Mouse (Mus musculus) forebrain, embryonic 12.5 days (tissue): ENCODE data around the gene Gpd2. TPM values are rescaled to one million over a fixed set of nuclear protein-coding genes. Genes with fewer than 3 reads are reported as not detected.

Experiments used
- ATAC-seq: fragments of 200-750 bp; cut with Nextera tagmentation; 2 replicates; pipeline ENCODE4 v1.8.0; 2017; ENCODE audit warnings: moderate TSS enrichment; ENCODE audit not compliant: low FRiP score
- H3K27ac ChIP-seq: fragments of 300-500 bp; sonication (generic); 2 replicates; pipeline ENCODE4 v1.5.1; 2016; ENCODE audit warnings: mild to moderate bottlenecking
- H3K27me3 ChIP-seq: fragments of 300-500 bp; sonication (generic); 2 replicates; pipeline ENCODE4 v1.6.1; 2016; ENCODE audit warnings: mild to moderate bottlenecking
- H3K36me3 ChIP-seq: fragments of 300-500 bp; sonication (generic); replicated peaks from 2 replicates; pipeline ENCODE4 v1.6.1; 2016; ENCODE audit warnings: mild to moderate bottlenecking
- H3K4me1 ChIP-seq: fragments of 300-500 bp; sonication (generic); 2 replicates; pipeline ENCODE4 v1.6.1; 2016
- H3K4me2 ChIP-seq: fragments of 300-500 bp; sonication (generic); 2 replicates; pipeline ENCODE4 v1.6.1; 2016; ENCODE audit warnings: mild to moderate bottlenecking, moderate library complexity
- H3K4me3 ChIP-seq: fragments of 300-500 bp; sonication (generic); replicated peaks from 2 replicates; pipeline ENCODE4 v1.5.1; 2016; ENCODE audit warnings: mild to moderate bottlenecking
- H3K9ac ChIP-seq: fragments of 300-500 bp; sonication (generic); 2 replicates; pipeline ENCODE4 v1.6.1; 2016; ENCODE audit warnings: mild to moderate bottlenecking
- H3K9me3 ChIP-seq: fragments of 300-500 bp; sonication (generic); 2 replicates; pipeline ENCODE4 v1.6.1; 2016
- whole genome bisulfite sequencing: fragments of 180-500 bp; shearing (Covaris S2); methylation state at CpG from one replicate; pipeline ENCODE4 v1.1.7; 2016; 5-methylcytosine and 5-hydroxymethylcytosine counted together
- polyA plus RNA-seq: library from polyadenylated mRNA; unstranded; fragments of >200 nt; fragmentation: Nextera tagmentation; extraction: Ambion mirVana; gene quantifications from 2 replicates; pipeline ENCODE4 v1.2.1, GENCODE M21; 2016

The Gpd2 gene
- polyA plus RNA-seq, 1 experiment from 2014 or later = 23.1 TPM

DNA sequence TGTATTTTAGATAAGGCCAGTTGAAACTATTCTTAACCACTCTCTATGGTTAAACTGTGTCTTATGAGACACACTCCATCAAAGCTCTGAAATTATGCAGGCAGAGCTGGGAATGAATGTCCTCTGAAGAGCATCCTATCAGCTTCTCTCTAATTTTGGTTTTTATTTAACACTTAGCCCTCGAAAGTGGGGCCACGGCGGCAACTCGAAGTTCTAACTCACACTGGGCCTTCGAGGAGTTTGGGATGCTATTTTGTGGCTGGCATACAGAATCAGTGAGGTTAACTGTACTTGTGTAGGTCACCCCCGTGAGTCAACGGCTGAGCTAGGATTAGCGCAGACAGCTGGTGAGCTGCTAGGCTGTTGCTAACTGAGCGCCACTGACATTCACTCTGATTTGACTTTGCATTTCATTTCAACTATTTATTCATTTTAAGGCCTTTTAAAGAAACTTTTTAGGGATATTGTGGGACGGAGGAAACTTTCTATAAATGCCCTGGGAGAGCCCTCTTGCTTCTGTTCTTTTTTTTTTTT lies 42.8 kb downstream of the Gpd2 start:
- peaks cover 5% of the 10 kb centered on the region; the same call in 1 of the 2 replicates for H3K36me3 ChIP-seq
- H3K27ac ChIP-seq = no peak overlapping the region
- H3K9ac ChIP-seq = no peak overlapping the region
- H3K4me1 ChIP-seq = peaks cover 7% of the 10 kb centered on the region; the same call in 1 of the 2 replicates
- H3K4me2 ChIP-seq = no peak overlapping the region
- H3K4me3 ChIP-seq = no peak overlapping the region
- ATAC-seq = no peak
- H3K27me3 ChIP-seq = no peaks in the 10 kb centered on the region
- no peaks in the 10 kb centered on the region for H3K9me3 ChIP-seq
- WGBS = 77% methylated on average over 10 of the region's 10 CpGs

DNA sequence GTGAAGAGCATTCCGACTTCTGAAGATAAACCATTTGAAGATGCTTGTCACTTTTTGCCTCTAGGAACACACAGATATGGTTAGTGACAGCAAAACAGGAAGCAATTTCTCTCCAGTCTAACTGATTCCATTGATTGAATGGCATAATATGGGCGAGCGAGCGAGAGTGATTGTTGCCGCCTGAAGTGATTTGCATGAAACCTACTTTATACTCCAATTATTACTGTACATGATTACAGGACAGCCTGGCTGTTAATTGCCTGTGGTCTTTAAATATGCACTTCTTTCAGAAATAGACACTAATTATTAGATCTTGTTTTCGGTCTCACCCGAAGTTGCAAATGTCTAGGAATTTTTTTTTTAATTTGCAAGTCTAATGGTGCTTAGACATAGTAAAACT lies 46.4 kb downstream of the Gpd2 start:
- H3K4me3 ChIP-seq = no peak overlapping the region
- H3K9me3 ChIP-seq = no peaks in the 10 kb centered on the region
- H3K27me3 ChIP-seq = no peaks in the 10 kb centered on the region
- no peak overlapping the region for H3K9ac ChIP-seq
- H3K36me3 ChIP-seq = peaks cover 5% of the 10 kb centered on the region; the same call in 1 of the 2 replicates
- H3K4me1 ChIP-seq = peaks cover 7% of the 10 kb centered on the region; the same call in 1 of the 2 replicates
- WGBS = 53% methylated on average over 7 of the region's 7 CpGs
- H3K27ac ChIP-seq = peak overlapping the region; percentile 48; the same call in 1 of the 2 replicates
- ATAC-seq = peak; percentile 78; the same call in 1 of the 2 replicates
- no peak overlapping the region for H3K4me2 ChIP-seq

DNA sequence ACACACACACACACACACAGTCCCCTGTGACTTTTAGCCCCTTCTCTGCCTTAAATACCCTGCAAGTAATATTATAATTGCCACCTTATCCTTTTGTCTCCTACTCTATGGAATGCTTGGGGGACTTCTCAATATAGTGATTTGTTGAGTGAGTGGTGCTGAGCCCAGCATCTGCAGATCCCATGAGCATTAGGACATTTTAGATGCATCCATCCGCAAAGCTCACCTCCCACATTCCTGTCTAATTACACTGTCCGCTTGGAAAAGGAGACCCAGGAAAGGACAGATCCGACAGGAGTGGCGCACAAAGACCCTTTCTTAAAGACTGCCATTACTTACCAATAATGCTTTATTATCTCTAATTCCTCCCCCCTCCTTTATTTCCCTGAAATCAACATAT lies 47.8 kb downstream of the Gpd2 start:
- Histone ChIP-seq H3K4me1 (peaks cover 7% of the 10 kb centered on the region; the same call in 1 of the 2 replicates), H3K4me3 (no peak overlapping the region), H3K9me3 (no peaks in the 10 kb centered on the region), H3K27me3 (no peaks in the 10 kb centered on the region), H3K27ac (no peak overlapping the region), H3K4me2 (no peak overlapping the region), H3K9ac (no peak overlapping the region), H3K36me3 (peaks cover 5% of the 10 kb centered on the region; the same call in 1 of the 2 replicates)
- WGBS = 41% methylated on average over 4 of the region's 4 CpGs
- no peak; the same call in 1 of the 2 replicates for ATAC-seq

DNA sequence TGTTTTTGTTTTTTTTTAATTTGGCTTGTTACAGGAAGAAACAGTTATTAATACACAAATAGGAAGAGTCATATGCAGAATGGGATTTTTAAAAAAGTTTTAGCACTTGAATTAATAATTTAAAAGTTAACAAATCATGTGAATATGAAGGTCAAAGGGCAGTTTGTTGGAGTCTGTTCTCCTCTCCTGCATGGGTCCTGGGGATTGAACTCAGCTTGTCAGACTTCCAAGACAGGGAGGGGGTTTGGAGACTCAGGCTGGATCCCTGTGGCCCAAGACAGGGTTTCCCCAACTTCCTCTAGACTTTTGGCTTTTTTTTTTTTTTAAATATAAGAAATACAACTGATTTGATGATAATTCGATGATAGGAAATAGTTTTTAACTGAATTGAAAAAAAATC lies 50.6 kb downstream of the Gpd2 start:
- Histone ChIP-seq H3K36me3 (peaks cover 5% of the 10 kb centered on the region; the same call in 1 of the 2 replicates), H3K27me3 (no peaks in the 10 kb centered on the region), H3K4me2 (no peak overlapping the region), H3K4me1 (peaks cover 7% of the 10 kb centered on the region; the same call in 1 of the 2 replicates), H3K27ac (no peak overlapping the region), H3K4me3 (no peak overlapping the region), H3K9ac (no peak overlapping the region), H3K9me3 (no peaks in the 10 kb centered on the region)
- ATAC-seq = no peak
- WGBS = 94% methylated on average over 1 of the region's 1 CpGs

DNA sequence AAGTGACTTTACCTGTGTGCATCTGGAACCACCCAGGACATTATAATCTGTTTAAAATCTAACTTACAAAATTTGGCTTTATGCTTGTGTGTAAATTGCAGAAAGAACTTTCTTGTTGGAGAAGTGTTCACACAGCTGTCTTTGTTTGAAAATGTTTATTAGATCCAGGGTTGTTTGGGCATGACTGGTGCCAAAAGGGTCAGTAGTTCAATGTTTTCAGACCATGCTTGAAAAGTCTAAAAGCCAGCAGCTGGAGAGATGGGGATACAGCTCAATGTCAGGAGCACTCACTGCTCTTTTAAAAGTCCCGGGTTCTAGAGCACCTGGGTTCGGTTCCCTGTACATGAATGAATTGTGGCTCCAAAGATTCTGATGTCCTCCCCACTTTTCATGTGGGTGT lies 56.1 kb downstream of the Gpd2 start:
- H3K36me3 ChIP-seq = no peaks in the 10 kb centered on the region
- H3K4me2 ChIP-seq = no peak overlapping the region
- H3K4me1 ChIP-seq = no peaks in the 10 kb centered on the region
- ATAC-seq = no peak
- WGBS = 92% methylated on average over 2 of the region's 2 CpGs
- no peak overlapping the region for H3K27ac ChIP-seq
- no peaks in the 10 kb centered on the region for H3K27me3 ChIP-seq
- H3K9me3 ChIP-seq = no peaks in the 10 kb centered on the region
- H3K4me3 ChIP-seq = no peak overlapping the region
- no peak overlapping the region for H3K9ac ChIP-seq

DNA sequence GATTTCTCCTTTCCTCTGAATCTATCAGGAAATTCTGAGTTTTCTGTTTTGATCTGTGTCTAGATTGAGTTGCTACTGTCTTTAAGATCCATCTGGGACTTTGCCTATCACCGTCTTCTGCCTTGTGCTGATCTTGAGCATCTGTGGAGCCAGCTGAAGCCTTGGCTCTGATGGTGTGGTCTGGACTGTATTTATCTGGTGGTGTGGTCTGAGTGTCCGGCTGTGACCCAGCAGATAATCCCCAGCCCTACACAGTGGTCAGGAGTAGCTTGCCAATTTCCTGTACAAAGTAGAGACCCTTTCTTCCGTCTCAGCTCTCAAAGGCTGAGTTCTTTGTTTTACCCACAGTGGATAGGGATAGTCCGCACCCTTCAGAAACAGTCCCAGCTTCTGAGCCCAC lies 58.6 kb downstream of the Gpd2 start:
- WGBS = 62% methylated on average over 4 of the region's 4 CpGs

DNA sequence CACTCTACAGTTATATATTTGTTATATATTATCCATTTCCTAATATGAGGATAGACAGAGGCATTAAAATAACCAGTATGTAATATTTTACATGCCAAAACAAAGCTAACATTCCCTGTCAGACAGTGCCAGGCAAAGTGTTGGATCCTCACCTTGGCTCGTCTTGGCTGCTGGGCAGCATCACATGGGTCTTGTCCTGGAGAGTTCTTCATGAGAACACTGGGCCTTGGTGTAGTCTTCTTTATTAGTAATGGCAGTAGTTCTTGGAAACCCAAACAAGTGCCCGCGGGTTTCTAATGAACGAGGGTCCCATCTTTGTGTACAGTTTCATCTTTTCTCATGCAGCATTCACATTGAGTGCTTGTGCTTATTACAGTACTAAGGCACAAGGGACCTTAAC lies 59.8 kb downstream of the Gpd2 start:
- no peak overlapping the region for H3K27ac ChIP-seq
- no peak overlapping the region for H3K4me2 ChIP-seq
- no peaks in the 10 kb centered on the region for H3K9me3 ChIP-seq
- H3K27me3 ChIP-seq = no peaks in the 10 kb centered on the region
- no peak overlapping the region for H3K9ac ChIP-seq
- no peak for ATAC-seq
- no peaks in the 10 kb centered on the region for H3K4me1 ChIP-seq
- no peak overlapping the region for H3K4me3 ChIP-seq
- 88% methylated on average over 4 of the region's 4 CpGs for WGBS
- no peaks in the 10 kb centered on the region for H3K36me3 ChIP-seq

More for the DNA sequence above, 58.6 kb downstream of the Gpd2 start:
- no peaks in the 10 kb centered on the region for H3K27me3 ChIP-seq
- H3K4me2 ChIP-seq = no peak overlapping the region
- H3K27ac ChIP-seq = no peak overlapping the region
- H3K9me3 ChIP-seq = no peaks in the 10 kb centered on the region
- no peaks in the 10 kb centered on the region for H3K4me1 ChIP-seq
- H3K36me3 ChIP-seq = no peaks in the 10 kb centered on the region
- no peak overlapping the region for H3K4me3 ChIP-seq
- H3K9ac ChIP-seq = no peak overlapping the region
- ATAC-seq = no peak

DNA sequence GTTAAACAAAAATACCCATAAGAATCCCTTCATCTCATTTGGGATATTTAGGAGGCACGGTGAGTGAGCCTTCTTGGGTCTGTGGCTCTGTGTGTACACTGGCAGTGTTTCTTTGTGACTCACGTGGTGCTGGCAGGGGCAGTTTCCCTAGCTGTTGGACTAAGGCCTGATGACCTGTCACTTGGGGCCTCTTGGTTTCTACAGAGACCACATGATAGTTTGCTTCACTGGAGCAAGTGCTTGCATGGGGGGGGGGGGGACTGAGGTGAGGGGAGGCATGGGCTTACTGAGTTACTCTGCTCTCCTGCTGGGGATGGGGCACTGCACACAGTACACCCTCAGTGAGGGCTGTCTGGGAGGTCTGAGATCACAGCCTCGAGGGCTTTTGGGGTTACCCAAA lies 64.1 kb downstream of the Gpd2 start:
- Histone ChIP-seq H3K9ac (no peak overlapping the region), H3K4me1 (peaks cover 5% of the 10 kb centered on the region; the same call in 1 of the 2 replicates), H3K36me3 (no peaks in the 10 kb centered on the region), H3K27ac (no peak overlapping the region), H3K4me3 (no peak overlapping the region), H3K4me2 (no peak overlapping the region), H3K27me3 (no peaks in the 10 kb centered on the region), H3K9me3 (no peaks in the 10 kb centered on the region)
- WGBS = 53% methylated on average over 3 of the region's 3 CpGs
- no peak for ATAC-seq

DNA sequence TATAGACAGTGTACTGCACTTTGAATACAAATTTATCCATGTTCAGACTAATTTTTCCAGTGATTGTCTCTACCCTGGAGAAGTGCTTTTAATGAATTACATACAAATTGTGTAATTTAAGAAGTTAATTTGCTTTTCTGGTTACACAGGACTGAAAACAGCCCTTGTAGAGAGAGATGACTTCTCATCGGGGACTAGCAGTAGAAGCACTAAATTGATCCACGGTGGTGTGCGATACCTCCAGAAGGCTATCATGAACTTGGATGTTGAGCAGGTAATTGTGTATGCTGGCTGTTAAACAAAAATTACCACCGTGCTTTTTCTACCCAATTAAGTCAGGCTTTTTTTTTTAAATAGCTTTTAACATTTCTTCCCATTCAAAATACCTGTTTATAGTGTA lies 66.8 kb downstream of the Gpd2 start:
- 80% methylated on average over 4 of the region's 4 CpGs for WGBS
- no peak overlapping the region for H3K4me3 ChIP-seq
- no peak overlapping the region for H3K4me2 ChIP-seq
- ATAC-seq = no peak
- no peaks in the 10 kb centered on the region for H3K36me3 ChIP-seq
- no peaks in the 10 kb centered on the region for H3K9me3 ChIP-seq
- peaks cover 5% of the 10 kb centered on the region; the same call in 1 of the 2 replicates for H3K4me1 ChIP-seq
- no peaks in the 10 kb centered on the region for H3K27me3 ChIP-seq
- no peak overlapping the region for H3K27ac ChIP-seq
- H3K9ac ChIP-seq = no peak overlapping the region

DNA sequence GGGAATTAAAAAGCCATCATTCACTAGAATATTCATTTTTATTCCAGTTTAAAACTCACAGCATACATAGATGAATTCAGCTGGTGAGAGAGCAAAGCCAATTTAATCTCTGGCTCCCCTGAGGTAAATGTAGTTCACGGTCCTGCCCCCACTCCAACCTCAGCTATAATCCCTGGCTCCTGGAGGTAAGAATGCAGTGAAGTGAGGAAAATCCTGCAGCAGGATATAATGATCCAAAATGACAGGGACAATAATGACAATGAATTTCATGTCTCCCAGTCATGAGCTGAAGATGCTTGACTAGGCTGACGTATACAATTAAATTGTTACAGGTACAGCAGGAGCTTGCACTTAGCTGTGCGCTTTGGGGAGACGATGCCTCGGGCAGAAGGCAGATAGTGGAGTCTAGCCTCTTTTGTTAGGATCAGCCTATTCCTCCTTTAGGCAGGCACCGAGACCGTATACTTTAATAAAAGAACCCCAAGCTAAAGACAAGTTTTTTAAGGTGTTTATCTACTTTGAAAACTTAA lies 74.9 kb downstream of the Gpd2 start:
- H3K27me3 ChIP-seq = no peaks in the 10 kb centered on the region
- H3K4me1 ChIP-seq = no peaks in the 10 kb centered on the region
- H3K9me3 ChIP-seq = no peaks in the 10 kb centered on the region
- no peaks in the 10 kb centered on the region for H3K36me3 ChIP-seq
- ATAC-seq = 0 out of 2 replicates have a peak, but pooled peaks have one; percentile 53
- 63% methylated on average over 7 of the region's 7 CpGs for WGBS
- no peak overlapping the region for H3K4me3 ChIP-seq
- H3K9ac ChIP-seq = no peak overlapping the region
- H3K4me2 ChIP-seq = no peak overlapping the region
- no peak overlapping the region for H3K27ac ChIP-seq

DNA sequence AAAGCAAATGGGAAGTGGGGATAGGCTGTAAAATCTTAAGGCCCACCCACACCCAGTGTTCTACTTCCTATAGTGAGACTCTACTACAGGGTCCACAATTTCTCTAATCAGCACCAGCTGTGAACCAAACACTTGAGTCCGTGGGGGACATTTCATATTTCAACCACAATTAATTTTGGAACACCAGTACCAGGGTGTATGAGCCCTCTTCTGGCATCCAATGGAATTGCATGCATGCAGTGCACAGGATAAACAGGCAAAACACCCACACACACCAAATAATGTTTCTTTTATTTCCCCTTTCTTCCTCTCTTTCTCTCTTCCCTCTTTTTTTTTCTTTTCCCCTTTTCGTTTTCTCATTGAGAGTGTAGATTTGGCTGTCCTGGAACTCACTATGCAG lies 78.6 kb downstream of the Gpd2 start:
- H3K27ac ChIP-seq = no peak overlapping the region
- H3K4me2 ChIP-seq = no peak overlapping the region
- no peaks in the 10 kb centered on the region for H3K4me1 ChIP-seq
- no peaks in the 10 kb centered on the region for H3K27me3 ChIP-seq
- H3K36me3 ChIP-seq = no peaks in the 10 kb centered on the region
- no peaks in the 10 kb centered on the region for H3K9me3 ChIP-seq
- 74% methylated on average over 2 of the region's 2 CpGs for WGBS
- no peak for ATAC-seq
- no peak overlapping the region for H3K4me3 ChIP-seq
- H3K9ac ChIP-seq = no peak overlapping the region

DNA sequence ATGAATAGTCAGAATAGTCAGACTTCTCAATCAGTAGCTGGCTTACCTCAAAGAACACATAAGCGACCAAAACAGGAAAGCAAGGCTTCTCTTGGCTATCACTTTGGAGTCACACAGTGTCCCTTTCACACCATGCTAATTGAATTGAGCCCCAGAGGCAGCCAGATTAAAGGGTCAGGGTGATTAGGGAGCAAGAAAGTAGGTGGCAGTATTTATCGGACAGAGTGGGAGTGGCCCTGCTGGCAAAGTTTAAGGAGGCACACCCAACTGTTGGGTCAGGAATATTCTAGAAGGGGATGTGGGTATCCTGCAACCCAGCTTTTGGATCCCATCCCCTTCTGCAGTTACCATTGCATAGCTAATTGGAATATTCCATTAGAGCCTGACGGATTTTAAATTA lies 80.9 kb downstream of the Gpd2 start:
- no peaks in the 10 kb centered on the region for H3K4me1 ChIP-seq
- no peaks in the 10 kb centered on the region for H3K27me3 ChIP-seq
- H3K9me3 ChIP-seq = no peaks in the 10 kb centered on the region
- WGBS = 29% methylated on average over 3 of the region's 3 CpGs
- no peak overlapping the region for H3K27ac ChIP-seq
- no peak for ATAC-seq
- H3K36me3 ChIP-seq = no peaks in the 10 kb centered on the region
- no peak overlapping the region for H3K9ac ChIP-seq
- no peak overlapping the region for H3K4me3 ChIP-seq
- no peak overlapping the region for H3K4me2 ChIP-seq

DNA sequence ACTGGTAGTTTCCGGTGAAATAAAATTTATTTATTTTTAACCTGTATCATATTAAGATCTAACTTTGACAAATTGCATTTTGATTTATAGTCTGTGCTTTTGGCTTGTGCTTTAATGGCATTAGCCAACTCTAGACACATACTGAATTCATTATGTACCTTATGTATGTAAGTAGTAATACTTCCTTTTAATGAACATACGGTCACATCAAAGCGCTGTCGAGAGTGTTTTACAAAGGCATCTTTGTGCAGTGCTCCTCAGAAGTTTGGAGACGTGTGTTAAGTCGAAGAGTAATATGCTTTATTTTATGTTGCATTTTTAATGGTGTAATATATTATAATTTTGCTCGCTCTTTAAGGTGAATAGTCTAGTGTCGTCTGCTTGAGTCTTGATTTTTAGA lies 88.7 kb downstream of the Gpd2 start:
- Histone ChIP-seq H3K36me3 (no peaks in the 10 kb centered on the region), H3K27ac (no peak overlapping the region), H3K9ac (no peak overlapping the region), H3K9me3 (no peaks in the 10 kb centered on the region), H3K4me1 (no peaks in the 10 kb centered on the region), H3K4me2 (no peak overlapping the region), H3K27me3 (no peaks in the 10 kb centered on the region), H3K4me3 (no peak overlapping the region)
- WGBS = 93% methylated on average over 8 of the region's 8 CpGs
- no peak for ATAC-seq
